Mouse (Mus musculus): ENCODE results near the gene Tram1l1. TPM values are rescaled to one million over a fixed set of nuclear protein-coding genes. Genes with fewer than 3 reads are reported as not detected.
A peak's percentile ranks its signal among the peaks of the same experiment; 100 is the strongest.
"Not testable (repeated sequence)": the region's sequence is repeated elsewhere in the genome, so short reads cannot be mapped to it uniquely, and the experiment has no call there.

The Tram1l1 gene
- 10 to 100 TPM; 16.7 to 17.5 TPM for total RNA-seq (2021)

DNA sequence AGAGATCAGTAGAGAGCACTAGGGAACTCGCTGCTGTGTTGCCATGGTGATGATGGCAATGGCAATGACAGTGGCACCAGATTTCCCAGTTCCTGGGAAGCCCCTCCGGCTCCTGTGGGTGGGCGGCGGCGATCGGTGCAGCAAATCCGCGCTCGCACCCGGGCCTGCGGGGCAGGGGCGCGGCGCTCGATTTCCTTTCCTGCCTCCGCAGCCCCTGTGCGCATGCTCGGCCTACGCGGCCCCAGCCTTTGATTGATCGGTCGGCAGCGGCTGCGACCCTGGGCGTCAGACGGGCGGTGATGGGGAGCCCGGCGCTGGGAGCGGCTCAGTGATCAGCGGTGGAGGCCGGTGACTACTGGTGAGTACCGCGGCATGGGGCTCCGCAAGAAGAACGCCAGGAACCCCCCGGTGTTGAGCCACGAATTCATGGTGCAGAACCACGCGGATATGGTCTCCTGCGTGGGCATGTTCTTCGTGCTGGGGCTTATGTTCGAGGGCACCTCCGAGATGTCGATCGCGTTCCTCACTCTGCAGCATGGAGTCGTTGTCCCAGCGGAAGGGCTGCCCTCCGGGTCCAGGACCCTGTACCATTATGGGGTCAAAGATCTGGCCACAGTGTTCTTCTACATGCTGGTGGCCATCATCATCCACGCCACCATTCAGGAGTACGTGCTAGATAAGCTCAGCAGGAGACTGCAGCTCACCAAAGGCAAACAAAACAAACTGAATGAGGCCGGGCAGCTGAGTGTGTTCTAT lies at the start of gene Tram1l1:
Gene Tram1l1, plus strand, starts transcription at position 35 of the 756 bp plus-strand sequence.
- peak; percentile 84 to 86 for DNase-seq

DNA sequence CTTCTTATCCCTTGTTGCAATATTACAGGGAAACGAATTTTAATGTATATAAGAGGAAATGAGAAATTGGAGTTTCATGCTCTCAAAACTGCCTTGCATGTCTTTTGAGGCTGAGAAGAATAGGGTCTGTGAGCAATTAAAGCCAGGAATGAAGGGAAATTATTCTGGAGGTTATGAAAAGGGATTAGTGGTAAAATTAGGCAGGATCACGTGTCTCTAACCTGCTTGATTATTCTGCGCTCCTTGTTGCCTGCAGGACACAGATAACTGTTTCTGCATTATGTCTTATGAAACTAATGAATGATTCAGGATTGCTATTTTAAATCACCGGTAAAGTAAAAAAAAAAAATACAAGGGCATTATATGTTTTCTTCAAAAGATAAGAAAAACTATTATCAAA lies 49.4 kb upstream of the Tram1l1 start:
- no peak for DNase-seq

DNA sequence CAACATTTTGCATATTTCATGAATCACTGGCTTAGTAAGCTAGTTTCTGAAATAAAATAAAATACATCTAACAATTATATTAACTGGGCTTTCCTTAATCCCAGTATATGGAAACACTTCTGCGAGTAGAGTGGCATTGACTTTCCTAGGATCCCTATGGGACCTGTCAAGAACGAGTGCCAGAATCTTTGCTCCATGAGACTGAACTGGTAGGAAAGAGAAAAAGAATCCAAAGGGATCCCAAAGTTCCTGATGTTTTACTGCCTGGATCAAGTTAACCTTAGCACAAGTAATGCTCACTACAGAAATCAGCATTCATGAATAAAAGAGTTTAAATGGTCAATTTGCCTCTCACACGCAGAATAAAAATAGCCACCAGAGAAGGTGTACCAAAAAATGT lies 49.0 kb upstream of the Tram1l1 start:
- DNase-seq, result no peak

DNA sequence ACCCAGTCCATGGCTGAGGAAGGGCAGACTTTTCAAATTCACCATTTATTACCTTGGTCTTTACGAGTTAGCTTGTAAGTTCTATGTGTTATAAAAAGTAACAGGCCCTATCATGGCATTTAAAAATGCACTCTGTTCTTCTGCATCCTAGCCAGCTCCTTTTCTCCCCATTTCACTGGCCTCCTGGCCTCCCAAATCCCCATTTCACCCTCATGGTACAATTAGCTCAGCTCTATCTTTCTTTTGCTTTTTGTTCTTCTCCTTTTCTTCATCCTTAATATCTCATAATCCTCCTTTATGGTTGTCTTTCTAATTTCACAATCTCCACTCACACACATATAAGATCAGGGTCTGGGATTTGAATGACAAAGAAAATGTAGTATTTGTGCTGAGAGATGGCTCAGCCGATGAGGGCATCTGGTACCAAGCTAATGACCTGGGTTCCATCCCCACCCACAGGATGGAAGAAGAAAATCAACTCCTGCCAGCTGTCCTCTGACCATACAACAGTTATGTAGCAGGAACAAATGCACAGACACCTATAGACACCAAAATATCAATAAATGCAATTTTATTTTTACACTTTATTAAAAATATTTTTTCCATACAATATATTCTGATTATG lies 48.1 kb upstream of the Tram1l1 start:
- no peak for DNase-seq

DNA sequence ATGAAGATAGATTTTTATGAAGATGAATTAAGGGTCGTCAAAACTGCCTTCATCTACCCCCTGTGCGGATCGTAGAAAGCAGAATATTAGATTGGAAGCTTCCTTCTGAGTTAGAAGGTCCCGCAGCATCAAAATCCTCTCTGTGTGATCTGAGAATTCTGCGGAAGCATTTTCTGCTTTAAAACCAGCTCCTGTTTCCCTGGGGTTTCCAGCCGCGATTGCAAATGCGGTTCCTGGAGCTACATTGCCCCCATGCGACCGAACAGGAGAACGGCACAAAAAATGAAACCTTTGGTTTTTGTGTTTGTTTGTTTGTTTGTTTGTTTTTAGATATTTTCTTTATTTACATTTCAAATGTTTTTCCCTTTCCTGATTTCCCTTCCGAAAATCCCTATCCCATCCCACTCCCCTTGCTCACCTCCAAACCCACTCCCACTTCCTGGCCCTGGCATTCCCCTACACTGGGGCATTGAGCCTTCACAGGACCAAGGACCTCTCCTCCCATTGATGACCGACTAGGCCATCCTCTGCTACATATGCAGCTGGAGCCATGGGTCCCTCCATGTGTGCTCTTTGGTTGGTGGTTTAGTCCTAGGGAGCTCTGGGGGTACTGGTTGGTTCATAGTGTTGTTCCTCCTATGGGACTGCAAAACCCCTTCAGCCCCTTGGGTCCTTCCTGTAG lies 45.6 kb upstream of the Tram1l1 start:
- DNase-seq, result peak; percentile 26 to 30

DNA sequence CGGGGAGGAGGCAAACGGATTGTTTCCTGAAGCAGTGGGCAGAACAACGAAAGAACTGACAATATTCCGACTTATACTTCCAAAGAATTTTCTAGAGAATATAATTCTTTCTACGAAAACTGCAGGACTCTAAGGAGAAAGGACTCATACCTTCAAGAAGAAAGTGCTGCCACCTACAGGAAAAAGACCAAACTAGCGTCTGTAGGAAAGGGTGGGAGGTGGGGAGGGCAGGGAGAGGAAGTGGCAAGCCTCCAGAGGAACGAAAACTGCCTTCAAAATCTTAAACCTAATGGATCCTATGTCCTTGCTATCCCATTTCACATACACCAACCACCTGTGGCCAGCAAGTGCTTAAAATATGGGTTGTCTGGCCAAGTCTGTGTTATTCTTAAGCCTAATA lies 31.7 kb upstream of the Tram1l1 start:
- not testable (repeated sequence) for DNase-seq

DNA sequence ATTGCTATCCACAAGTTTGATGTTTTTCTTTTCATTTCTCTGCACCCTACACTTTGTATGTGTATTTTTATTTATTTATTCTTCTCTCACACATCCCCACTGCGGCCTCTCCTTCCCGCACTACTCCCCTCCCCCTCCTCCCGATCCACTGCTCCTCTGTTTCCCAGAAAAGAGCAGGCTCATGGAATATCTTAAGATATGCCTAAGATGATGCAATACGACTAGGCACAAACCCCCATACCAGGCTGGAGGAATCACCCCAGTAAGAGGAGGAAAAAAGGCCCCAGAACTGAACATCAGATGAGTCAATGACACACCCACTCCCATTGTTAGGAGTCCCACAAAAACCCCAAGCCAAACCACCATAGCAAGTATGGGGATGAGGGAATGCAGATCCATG lies 1.4 kb upstream of the Tram1l1 start:
- DNase-seq, result no peak

DNA sequence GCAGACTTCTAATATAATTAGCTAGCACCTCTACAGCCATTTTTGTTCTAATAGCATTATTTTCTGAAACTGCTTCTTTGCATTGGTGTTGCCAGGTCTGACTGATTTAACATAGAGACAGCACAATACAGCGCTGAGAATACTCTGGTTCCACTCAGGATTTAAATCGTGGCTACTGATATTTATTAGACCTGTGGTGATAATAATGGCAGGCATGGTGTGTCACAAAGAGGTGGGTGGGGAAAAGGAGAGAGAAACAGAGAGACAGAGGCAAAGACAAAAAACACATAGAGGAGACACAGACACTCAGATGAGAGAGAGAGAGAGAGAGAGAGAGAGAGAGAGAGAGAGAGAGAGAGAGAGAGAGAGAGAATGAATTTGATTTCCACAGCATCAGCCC lies 257 bp upstream of the Tram1l1 start:
- peak in 1 of 2 experiments; percentile 3 for DNase-seq

DNA sequence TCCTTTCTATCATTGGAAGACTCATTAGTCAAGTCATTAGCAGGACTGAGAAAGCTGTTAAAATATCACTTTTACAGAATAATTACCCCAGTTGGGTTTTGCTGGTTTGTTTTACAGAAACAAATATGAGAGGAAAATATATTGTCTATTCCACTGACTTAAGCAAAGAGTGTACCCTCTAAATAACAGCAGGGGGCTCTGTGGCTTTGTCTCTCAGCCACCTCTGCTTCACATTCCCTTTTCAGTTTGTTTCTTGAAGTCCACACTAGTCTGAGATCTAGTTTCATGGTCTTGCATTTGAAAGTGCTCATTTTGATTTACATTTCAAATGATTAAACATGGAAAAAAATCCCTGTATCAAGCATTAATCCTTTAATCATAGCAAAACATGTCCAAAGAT lies 25.8 kb downstream of the Tram1l1 start:
- DNase-seq, result no peak

DNA sequence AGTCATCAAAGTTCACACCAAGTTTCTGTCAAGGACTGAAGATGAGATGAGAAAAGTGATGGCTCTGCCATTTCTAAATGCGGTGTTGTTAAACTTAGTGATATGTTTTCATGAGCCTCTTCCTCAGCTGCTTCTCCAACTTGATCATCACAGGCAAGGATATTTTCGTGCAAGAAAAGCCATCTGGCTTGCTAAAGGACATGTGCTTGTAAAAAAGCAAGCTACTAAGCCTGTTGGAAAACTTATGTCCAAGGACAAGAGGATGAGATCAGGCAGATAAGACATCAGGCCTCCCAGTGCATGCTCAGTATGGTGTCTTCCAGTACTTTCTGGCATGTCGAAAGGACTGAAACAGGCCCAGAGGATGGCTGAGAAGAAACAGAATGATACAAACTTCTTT lies 36.9 kb downstream of the Tram1l1 start:
- no peak for DNase-seq

DNA sequence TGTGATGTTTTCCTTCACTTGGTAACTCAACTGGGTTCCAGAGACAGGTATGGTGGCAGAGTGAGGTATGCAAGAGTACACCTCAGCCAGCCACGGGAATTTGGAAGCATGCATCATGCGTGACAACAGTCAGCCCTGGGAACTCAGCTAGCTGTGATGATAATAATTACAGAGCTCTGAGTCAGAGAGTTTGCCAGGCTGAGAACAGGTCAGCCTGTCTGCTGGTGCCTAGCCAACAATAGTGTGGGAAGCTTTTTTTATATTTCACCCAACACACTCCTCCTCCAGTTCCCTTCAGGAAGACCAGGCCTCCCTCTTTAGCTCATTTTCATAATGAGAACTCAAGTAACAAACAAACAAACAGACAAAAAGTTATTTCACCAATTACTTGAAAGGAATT lies 51.4 kb downstream of the Tram1l1 start:
- no peak for DNase-seq

Other genes with a start within 250 kb of the Tram1l1 start
- not detected for gene 1700006A11Rik, start 105.2 kb downstream of the Tram1l1 start, total RNA-seq (2021)

Data from layer of hippocampus, postnatal 36 days (tissue).